Mouse (Mus musculus) bone marrow, adult 2 months (tissue): ENCODE measurements around the gene Epb41l5. TPM values are rescaled to one million over a fixed set of nuclear protein-coding genes. Genes with fewer than 3 reads are reported as not detected.

Source experiments
- H3K27ac ChIP-seq: fragments of 200-500 bp; 2 replicates; pipeline ENCODE4 v1.5.1; 2012; ENCODE audit warnings: low read depth, mild to moderate bottlenecking, control low read depth, inconsistent platforms, low read length; ENCODE audit not compliant: control insufficient read depth, poor library complexity, insufficient read depth
- H3K4me1 ChIP-seq: fragments of 200-500 bp; 2 replicates; pipeline ENCODE4 v1.6.1; 2011; ENCODE audit warnings: low read length; ENCODE audit not compliant: control insufficient read depth, insufficient read depth
- H3K4me3 ChIP-seq: fragments of 200-500 bp; replicated peaks from 2 replicates; pipeline ENCODE3; 2011; ENCODE audit warnings: mild to moderate bottlenecking, low read depth, low read length, control low read depth; ENCODE audit not compliant: control insufficient read depth
- CTCF ChIP-seq: fragments of 200-500 bp; IDR thresholded peaks from 2 replicates; pipeline ENCODE4 v1.5.1; 2011; ENCODE audit warnings: low read length, control low read depth; ENCODE audit not compliant: control insufficient read depth, insufficient read depth
- POLR2A ChIP-seq: fragments of 200-500 bp; IDR thresholded peaks from 2 replicates; pipeline ENCODE4 v1.6.1; 2011; ENCODE audit warnings: low read depth, mild to moderate bottlenecking, control low read depth, low read length, borderline replicate concordance; ENCODE audit not compliant: control insufficient read depth
- WGBS: fragments of 180-500 bp; shearing (Covaris S2); methylation state at CpG from one replicate; pipeline ENCODE4 v1.1.7; 2018; 5-methylcytosine and 5-hydroxymethylcytosine counted together
- polyA plus RNA-seq: library from polyadenylated mRNA; stranded (reverse); fragments of >200 nt; gene quantifications from 2 replicates; pipeline ENCODE4 v1.2.4, GENCODE M21; 2011; ENCODE audit warnings: low replicate concordance; ENCODE audit not compliant: missing spikeins, insufficient read depth, insufficient read length

The Epb41l5 gene
- polyA plus RNA-seq, 1 experiment = 2.4 TPM

- peaks cover 11% of the 10 kb centered on the region for H3K4me1 ChIP-seq
- WGBS = 80% methylated on average over 5 of the region's 5 CpGs
- TF ChIP-seq CTCF (no peak), POLR2A (no peak)
- no peak overlapping the region; the same call in 1 of the 2 replicates for H3K27ac ChIP-seq
- H3K4me3 ChIP-seq = no peak overlapping the region
These were observed 151.3 kb downstream of the Epb41l5 start for GRCm38 (mm10) chr1:119497346-119498004.

DNA sequence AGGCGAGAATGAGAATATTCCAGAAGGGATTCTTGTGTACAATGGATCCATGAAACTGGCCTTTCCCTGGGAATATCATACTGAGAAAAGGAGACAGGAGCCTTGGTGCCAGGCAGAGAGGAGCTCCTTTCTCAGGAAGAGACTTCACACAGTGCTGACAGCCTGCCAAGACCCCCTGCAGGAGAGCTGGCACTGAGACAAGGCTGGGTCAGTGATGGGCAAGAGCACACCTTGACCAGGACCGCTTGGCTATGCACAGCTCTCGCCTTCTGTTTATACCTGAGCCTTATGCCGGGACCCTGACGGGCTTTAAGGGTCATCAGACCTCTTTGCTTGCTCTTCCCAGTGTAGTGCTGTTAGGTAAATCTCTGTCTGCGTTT lies 153.4 kb downstream of the Epb41l5 start:
- TF ChIP-seq POLR2A = no peak
- TF ChIP-seq CTCF = no peak
- no peak overlapping the region for H3K4me3 ChIP-seq
- H3K4me1 ChIP-seq = peaks cover 14% of the 10 kb centered on the region
- WGBS = 86% methylated on average over 6 of the region's 6 CpGs
- no peak overlapping the region for H3K27ac ChIP-seq

Other genes with a start within 250 kb of the Epb41l5 start
- 0.45 and 0.70 TPM in 2 replicates for gene Inhbb, start 226.8 kb downstream of the Epb41l5 start, polyA plus RNA-seq
- gene Ralb, start 144.2 kb downstream of the Epb41l5 start, polyA plus RNA-seq = 12.6 and 30.3 TPM in 2 replicates
- gene Tmem185b, start 122.8 kb downstream of the Epb41l5 start, polyA plus RNA-seq = 5.1 and 9.9 TPM in 2 replicates
- gene Ptpn4, start 188.6 kb upstream of the Epb41l5 start, polyA plus RNA-seq = 0.66 and 1.3 TPM in 2 replicates